Mouse (Mus musculus): ENCODE measurements around the gene Mnx1.

DNA sequence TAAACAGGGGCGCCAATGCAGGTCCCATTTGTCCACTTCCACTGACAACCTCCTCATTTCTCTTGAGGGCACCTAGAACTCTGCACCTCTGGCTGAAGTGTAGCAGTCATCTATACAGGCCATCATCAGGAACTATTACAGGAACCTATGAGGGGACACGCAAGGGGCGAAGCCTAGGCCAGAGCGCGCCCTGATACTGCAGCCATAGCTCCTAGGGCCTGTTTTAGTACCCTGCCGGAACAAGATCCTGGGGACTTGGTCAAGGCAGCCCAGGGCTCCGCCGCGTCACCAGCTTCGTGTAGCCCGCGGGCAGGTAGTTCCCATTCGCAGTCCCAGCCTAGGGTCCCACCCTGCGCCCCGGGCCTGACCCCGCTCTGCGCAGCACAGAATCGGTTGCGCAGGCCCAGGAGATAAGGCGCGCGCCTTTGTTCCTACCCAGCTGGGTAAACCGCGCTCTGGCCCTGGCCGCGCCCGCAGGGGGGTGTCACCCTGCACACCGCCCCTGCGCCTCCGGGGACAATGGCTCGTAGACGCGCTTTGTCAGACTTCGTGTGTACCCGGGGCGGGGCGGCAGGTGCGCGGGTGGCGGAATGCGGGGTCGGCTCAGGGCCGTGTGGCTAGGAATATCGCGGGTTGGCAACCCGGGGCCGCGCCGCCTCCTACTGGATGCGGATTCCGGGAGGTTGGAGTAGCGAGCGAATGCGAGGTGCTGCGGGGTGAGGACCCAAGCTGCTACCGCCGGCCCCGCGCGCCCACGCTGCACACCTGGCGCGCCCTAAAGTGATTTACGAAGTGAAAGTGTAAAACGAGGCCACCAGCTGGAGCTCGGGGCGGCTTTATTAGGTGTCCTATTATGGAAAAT, 10.6 kb downstream of the Mnx1 start:
- TF ChIP-seq CTCF (conservative IDR thresholded peaks at IDR 0.05; ENCODE audit: insufficient read depth, insufficient read length, low read depth, low read length) = no peak
- TF ChIP-seq POLR2A (IDR thresholded peaks at IDR 0.05; ENCODE audit: low read depth, low read length) = no peak
